Mouse (Mus musculus) kidney, adult 2 months (tissue): Measurements from ENCODE around the gene Szrd1. TPM values are rescaled to one million over a fixed set of nuclear protein-coding genes. Genes with fewer than 3 reads are reported as not detected.
A peak's percentile ranks its signal among the peaks of the same experiment; 100 is the strongest.
"Not testable (repeated sequence)": the region's sequence is repeated elsewhere in the genome, so short reads cannot be mapped to it uniquely, and the experiment has no call there.

Experiments used
- DNase-seq: peaks from one replicate; pipeline ENCODE4 v3.0.0; 2021
- H3K27ac ChIP-seq: fragments of 200-500 bp; 2 replicates; pipeline ENCODE4 v1.5.1; 2012; ENCODE audit warnings: low read depth, low read length, control low read depth, inconsistent platforms; ENCODE audit not compliant: insufficient read depth
- H3K27me3 ChIP-seq: fragments of 200-500 bp; replicated peaks from 2 replicates; pipeline ENCODE4 v1.6.1; 2012; ENCODE audit warnings: mild to moderate bottlenecking, moderate library complexity, low read length, inconsistent platforms; ENCODE audit not compliant: control insufficient read depth, insufficient read depth
- H3K36me3 ChIP-seq: fragments of 200-500 bp; 2 replicates; pipeline ENCODE4 v1.6.1; 2012; ENCODE audit warnings: mild to moderate bottlenecking, moderate library complexity, low read length, inconsistent platforms; ENCODE audit not compliant: control insufficient read depth, insufficient read depth
- H3K4me1 ChIP-seq: fragments of 200-500 bp; 2 replicates; pipeline ENCODE4 v1.6.1; 2011; ENCODE audit warnings: low read length; ENCODE audit not compliant: control insufficient read depth, insufficient read depth
- H3K4me3 ChIP-seq: fragments of 200-500 bp; 2 replicates; pipeline ENCODE4 v1.5.1; 2011; ENCODE audit warnings: mild to moderate bottlenecking, low read depth, low read length, control low read depth; ENCODE audit not compliant: insufficient read depth
- CTCF ChIP-seq: fragments of 200-500 bp; conservative IDR thresholded peaks from 2 replicates; pipeline ENCODE4 v1.5.1; 2011; ENCODE audit warnings: low read depth, mild to moderate bottlenecking, control low read depth, low read length, moderate library complexity, mixed read lengths; ENCODE audit not compliant: insufficient read depth, insufficient read length
- POLR2A ChIP-seq: fragments of 200-500 bp; IDR thresholded peaks from one replicate; pipeline ENCODE4 v1.6.1; 2011; ENCODE audit warnings: low read depth, low read length, control low read depth
- WGBS: fragments of 180-500 bp; shearing (Covaris S2); methylation state at CpG from one replicate; pipeline ENCODE4 v1.1.7; 2018; 5-methylcytosine and 5-hydroxymethylcytosine counted together
- polyA plus RNA-seq: library from polyadenylated mRNA; depleted of rRNA; stranded (reverse); fragments of >200 nt; gene quantifications from 2 replicates; pipeline ENCODE4 v1.2.3, GENCODE M21; 2012

Gene Szrd1
- polyA plus RNA-seq, 1 experiment = 59.3 TPM

DNA sequence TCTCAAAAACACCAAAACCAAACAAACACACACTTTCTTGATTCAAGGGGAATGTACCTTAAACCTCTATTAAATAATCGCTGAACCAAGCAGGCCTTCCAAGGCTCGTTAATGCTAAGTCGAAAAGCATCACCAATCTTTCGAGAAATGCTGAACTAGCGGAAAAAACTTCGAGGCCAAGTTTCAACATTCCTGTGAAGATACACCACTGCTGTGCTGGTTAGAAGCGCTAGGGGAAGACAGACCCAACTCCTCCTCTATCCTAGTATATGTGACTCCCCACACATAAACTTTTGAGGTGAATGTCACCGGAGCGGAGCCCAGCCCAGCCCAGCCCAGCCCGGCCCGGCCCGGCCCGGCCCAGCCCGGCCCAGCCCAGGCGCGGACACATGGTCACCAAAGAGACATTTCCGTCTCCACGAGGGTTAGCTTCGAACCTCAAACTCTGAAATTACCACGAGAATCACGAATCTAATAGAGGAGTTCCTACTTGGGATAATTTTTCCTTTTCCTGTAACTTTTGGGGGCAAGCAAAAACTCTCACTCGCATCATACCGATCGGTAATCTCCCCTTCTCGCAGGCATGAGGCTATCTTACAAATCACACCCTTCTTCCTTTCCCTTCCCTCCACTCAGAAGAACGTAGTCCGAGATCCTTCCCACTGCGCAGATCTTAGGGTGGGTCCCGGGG, 1.0 kb downstream of the Szrd1 start:
- 1% methylated on average over 29 of the region's 29 CpGs for WGBS
- TF ChIP-seq POLR2A = no peak
- no peak for TF ChIP-seq CTCF
- Histone ChIP-seq H3K27me3 (no peaks in the 10 kb centered on the region), H3K4me1 (peaks cover 47% of the 10 kb centered on the region), H3K27ac (peak overlapping the region; percentile 96), H3K36me3 (no peaks in the 10 kb centered on the region), H3K4me3 (peak overlapping the region; percentile 89)
- peak; percentile 84 for DNase-seq

DNA sequence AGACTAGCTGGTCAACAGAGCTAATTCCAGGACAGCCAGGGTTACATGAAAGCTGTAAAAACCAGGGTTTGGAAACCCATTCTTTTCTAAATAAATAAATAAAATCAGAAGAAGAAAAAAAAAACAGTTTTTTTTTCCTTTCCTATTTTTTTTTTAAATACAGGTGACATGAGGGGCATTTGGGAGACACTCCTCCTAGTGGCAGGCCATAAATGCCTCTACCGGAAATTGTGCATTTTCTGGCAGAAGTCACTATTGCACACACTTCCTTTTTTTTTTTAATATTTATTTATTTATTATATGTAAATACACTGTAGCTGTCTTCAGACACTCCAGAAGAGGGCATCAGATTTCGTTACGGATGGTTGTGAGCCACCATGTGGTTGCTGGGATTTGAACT, 1.8 kb downstream of the Szrd1 start:
- peaks cover 48% of the 10 kb centered on the region for H3K4me1 ChIP-seq
- 34% methylated on average over 3 of the region's 3 CpGs for WGBS
- H3K36me3 ChIP-seq, DNase-seq, H3K27me3 ChIP-seq, H3K4me3 ChIP-seq: not testable (repeated sequence)
- 0 out of 2 replicates have a peak, but pooled peaks have one; percentile 1 for TF ChIP-seq CTCF
- peak overlapping the region; percentile 85; the same call in 1 of the 2 replicates for H3K27ac ChIP-seq

DNA sequence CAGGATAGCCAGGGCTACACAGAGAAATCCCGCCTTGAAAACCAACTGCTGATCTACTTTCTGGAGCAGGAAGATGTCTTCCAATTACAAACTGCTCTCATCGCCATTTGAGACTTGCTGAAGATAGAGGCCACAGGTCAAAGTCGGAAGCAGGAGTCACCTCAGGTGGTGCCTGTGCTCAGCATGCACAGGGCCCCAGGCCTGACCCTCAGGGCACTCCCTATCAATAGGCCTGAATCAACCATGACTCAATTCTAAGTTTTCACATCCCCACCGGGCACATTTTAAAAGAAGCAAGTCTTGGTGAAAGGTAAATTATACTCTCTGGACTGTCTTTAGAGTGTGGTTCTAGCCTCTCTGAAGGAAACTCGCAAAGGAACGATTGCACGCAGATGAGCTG, 3.4 kb downstream of the Szrd1 start:
- no peak for TF ChIP-seq CTCF
- TF ChIP-seq POLR2A = no peak
- Histone ChIP-seq H3K27me3 (no peaks in the 10 kb centered on the region), H3K4me1 (peaks cover 59% of the 10 kb centered on the region), H3K36me3 (no peaks in the 10 kb centered on the region), H3K4me3 (no peak overlapping the region), H3K27ac (peak overlapping the region; percentile 51; the same call in 1 of the 2 replicates)
- DNase-seq = no peak
- WGBS = 58% methylated on average over 7 of the region's 7 CpGs

DNA sequence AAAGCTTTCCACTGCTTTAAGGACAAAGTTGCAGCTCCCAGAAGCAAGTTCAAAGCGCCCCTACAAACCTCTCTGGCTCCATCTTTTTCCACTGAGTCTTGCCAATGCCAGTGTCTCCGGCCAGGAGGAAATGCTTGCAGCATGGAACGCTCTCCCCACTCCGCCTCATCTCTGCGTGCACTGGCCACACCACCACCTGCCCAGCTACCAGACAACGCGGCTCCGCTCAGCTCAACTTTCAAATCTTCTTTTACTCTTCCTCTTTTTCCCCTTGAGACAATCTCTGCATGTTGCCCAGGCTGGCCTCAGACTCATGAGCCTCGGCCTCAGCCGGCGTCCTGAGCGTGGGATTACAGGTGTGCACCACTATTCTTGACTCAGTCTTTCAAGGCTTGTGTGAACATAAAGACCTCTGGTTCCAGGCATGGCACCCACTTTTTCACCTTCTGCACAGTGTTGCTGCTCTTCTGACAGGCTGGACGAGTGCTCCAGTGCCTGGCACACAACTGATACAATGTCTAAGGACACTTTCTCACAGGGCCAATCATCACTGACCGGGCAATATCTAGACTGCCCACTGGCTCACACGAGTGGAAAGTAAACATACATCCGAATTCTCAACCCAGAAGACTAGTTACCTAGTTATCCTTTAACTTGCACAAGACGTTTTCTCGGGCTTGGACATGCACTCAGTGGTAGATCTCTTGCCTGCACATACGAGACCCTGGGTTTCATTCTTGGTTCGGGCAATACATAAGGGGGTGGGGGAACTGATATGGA, 4.6 kb downstream of the Szrd1 start:
- DNase-seq = peak; percentile 48
- no peak for TF ChIP-seq POLR2A
- TF ChIP-seq CTCF = no peak
- peak overlapping the region; percentile 55 for H3K27ac ChIP-seq
- no peaks in the 10 kb centered on the region for H3K27me3 ChIP-seq
- WGBS = 29% methylated on average over 20 of the region's 20 CpGs
- H3K4me3 ChIP-seq = no peak overlapping the region
- H3K4me1 ChIP-seq = peaks cover 69% of the 10 kb centered on the region
- no peaks in the 10 kb centered on the region for H3K36me3 ChIP-seq

DNA sequence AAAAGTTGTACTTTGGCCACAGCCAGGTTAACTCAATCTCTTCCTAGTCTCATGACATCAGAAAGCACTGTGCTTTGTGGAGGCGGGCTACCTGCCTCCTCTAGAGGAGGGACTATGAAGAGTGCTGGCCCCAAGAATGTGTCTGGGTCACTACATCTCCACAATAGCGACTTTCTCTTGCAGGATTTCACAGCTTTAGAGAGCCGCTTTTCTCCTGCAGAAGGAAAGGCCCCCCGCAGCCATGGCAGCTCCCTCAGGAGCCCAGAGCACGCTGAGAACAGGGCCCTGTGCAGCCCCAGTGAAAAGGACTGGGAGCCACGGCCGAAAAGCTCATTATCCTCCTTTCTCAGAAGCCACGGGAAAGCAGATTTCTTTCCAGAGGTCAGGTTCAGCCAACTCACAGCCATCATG, 5.5 kb downstream of the Szrd1 start:
- Histone ChIP-seq H3K27ac (peak overlapping the region; percentile 55), H3K36me3 (no peaks in the 10 kb centered on the region), H3K27me3 (no peaks in the 10 kb centered on the region), H3K4me1 (peaks cover 74% of the 10 kb centered on the region), H3K4me3 (no peak overlapping the region)
- no peak for TF ChIP-seq CTCF
- no peak for TF ChIP-seq POLR2A
- 33% methylated on average over 8 of the region's 8 CpGs for WGBS
- peak; percentile 78 for DNase-seq

DNA sequence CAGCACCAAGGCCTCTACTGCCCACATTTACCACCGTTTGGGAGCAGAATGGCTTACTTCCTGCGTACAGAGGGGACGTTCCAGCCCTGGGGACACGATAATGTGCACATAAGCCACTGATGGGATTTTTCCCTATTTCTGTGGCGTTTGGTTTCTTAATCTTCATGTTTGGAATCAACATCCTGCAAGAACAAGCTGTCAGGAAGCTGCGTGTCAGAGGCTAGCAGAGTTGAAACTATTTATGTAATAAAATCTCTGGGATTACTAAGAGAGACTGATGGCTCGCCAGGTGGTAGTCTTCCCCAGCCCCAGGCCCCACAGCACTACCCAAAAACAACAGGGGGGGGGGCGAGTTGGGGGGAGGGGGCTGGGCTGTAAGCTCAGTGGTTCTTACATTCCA, 6.3 kb downstream of the Szrd1 start:
- Histone ChIP-seq H3K27me3 (no peaks in the 10 kb centered on the region), H3K4me3 (no peak overlapping the region), H3K4me1 (peaks cover 73% of the 10 kb centered on the region), H3K36me3 (no peaks in the 10 kb centered on the region), H3K27ac (peak overlapping the region; percentile 86)
- no peak for DNase-seq
- no peak for TF ChIP-seq CTCF
- no peak for TF ChIP-seq POLR2A
- 27% methylated on average over 8 of the region's 8 CpGs for WGBS

DNA sequence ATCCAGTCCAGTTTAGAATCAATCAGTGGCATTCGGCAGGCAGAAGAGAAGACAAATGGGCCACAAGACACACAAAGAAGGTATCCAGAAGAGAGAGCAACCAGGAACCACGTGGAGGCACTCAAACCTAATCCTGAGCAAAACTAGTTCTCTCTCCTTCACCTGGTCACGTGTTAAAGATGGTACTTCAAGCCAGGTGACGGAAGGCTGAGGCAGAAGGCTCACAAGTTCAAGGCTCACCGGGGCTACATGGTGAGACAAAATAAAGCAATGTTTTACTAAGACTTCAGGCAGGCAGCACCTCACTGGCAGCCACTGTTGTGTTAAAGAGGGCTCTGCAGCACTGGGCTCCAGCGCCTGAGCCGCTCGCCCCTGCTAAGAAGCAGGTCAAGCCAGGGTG, 7.4 kb downstream of the Szrd1 start:
- TF ChIP-seq CTCF (no peak), POLR2A (no peak)
- Histone ChIP-seq H3K4me1 (peaks cover 66% of the 10 kb centered on the region), H3K4me3 (no peak overlapping the region), H3K36me3 (no peaks in the 10 kb centered on the region), H3K27me3 (no peaks in the 10 kb centered on the region), H3K27ac (peak overlapping the region; percentile 86)
- DNase-seq = peak; percentile 48
- WGBS = 34% methylated on average over 8 of the region's 8 CpGs
